Mouse (Mus musculus) MEL (cell line): ENCODE data around the gene Akap5. TPM values are rescaled to one million over a fixed set of nuclear protein-coding genes. Genes with fewer than 3 reads are reported as not detected.

Source experiments
- DNase-seq: peaks from one replicate; pipeline ENCODE4 v3.0.0; 2011; ENCODE audit warnings: low read depth, low spot score
- H3K27ac ChIP-seq: 2 replicates; pipeline ENCODE4 v1.5.1; 2012; ENCODE audit warnings: low read depth, mild to moderate bottlenecking, control low read depth, low read length, moderate library complexity; ENCODE audit not compliant: control insufficient read depth
- H3K27me3 ChIP-seq, 2 experiments: fragments of 150-350 bp in 1 of 2; sonication (generic) in 1 of 2; 2 replicates each; pipeline ENCODE4 v1.6.1; 2012; ENCODE audit warnings: low read length in 2 of 2, mild to moderate bottlenecking in 2 of 2, improper control_type of control experiment in 1 of 2, moderate library complexity in 1 of 2; ENCODE audit not compliant: insufficient read depth in 2 of 2, control insufficient read depth in 1 of 2
- H3K36me3 ChIP-seq, 2 experiments: 2 replicates each; pipeline ENCODE4 v1.6.1; 2012 to 2014; ENCODE audit warnings: low read length in 2 of 2, improper control_type of control experiment in 1 of 2, inconsistent platforms in 1 of 2, mild to moderate bottlenecking in 1 of 2; ENCODE audit not compliant: insufficient read depth in 2 of 2, control insufficient read depth in 1 of 2
- H3K4me1 ChIP-seq, 2 experiments: fragments of 150-350 bp in 1 of 2; sonication (generic) in 1 of 2; 2 replicates each; pipeline ENCODE4 v1.6.1; 2012; ENCODE audit warnings: low read length in 2 of 2, improper control_type of control experiment in 1 of 2, mild to moderate bottlenecking in 1 of 2; ENCODE audit not compliant: insufficient read depth in 2 of 2, control insufficient read depth in 1 of 2
- H3K4me3 ChIP-seq, 2 experiments: fragments of 150-350 bp in 1 of 2; sonication (generic) in 1 of 2; 2 replicates each; pipeline ENCODE4 v1.5.1; 2012; ENCODE audit warnings: low read depth in 2 of 2, low read length in 2 of 2, mild to moderate bottlenecking in 2 of 2, moderate library complexity in 2 of 2, control low read depth in 1 of 2, improper control_type of control experiment in 1 of 2; ENCODE audit not compliant: control insufficient read depth in 1 of 2, insufficient read depth in 1 of 2
- H3K79me2 ChIP-seq: 2 replicates; pipeline ENCODE4 v1.6.1; 2012; ENCODE audit warnings: mild to moderate bottlenecking, low read length, moderate library complexity; ENCODE audit not compliant: control insufficient read depth, poor library complexity, insufficient read depth
- H3K9ac ChIP-seq: 2 replicates; pipeline ENCODE4 v1.6.1; 2012; ENCODE audit warnings: low read depth, mild to moderate bottlenecking, control low read depth, low read length, moderate library complexity; ENCODE audit not compliant: control insufficient read depth, poor library complexity, severe bottlenecking
- H3K9me3 ChIP-seq: fragments of 150-350 bp; sonication (generic); replicated peaks from 2 replicates; pipeline ENCODE4 v1.6.1; 2012; ENCODE audit warnings: mild to moderate bottlenecking, low read length, improper control_type of control experiment, moderate library complexity; ENCODE audit not compliant: insufficient read depth
- BHLHE40 ChIP-seq: IDR thresholded peaks from 2 replicates; pipeline ENCODE4 v1.6.1; 2012; ENCODE audit warnings: low read depth, mild to moderate bottlenecking, inconsistent platforms, low read length, improper control_type of control experiment, borderline replicate concordance
- CHD2 ChIP-seq: IDR thresholded peaks from 2 replicates; pipeline ENCODE4 v1.6.1; 2011; ENCODE audit warnings: low read length, improper control_type of control experiment
- E2F4 ChIP-seq: IDR thresholded peaks from 2 replicates; pipeline ENCODE4 v1.6.1; 2011; ENCODE audit warnings: low read depth, low read length, improper control_type of control experiment, borderline replicate concordance
- ELF1 ChIP-seq: IDR thresholded peaks from 2 replicates; pipeline ENCODE4 v1.6.1; 2014; ENCODE audit warnings: low read depth, mild to moderate bottlenecking, inconsistent platforms, low read length, improper control_type of control experiment, moderate library complexity
- EP300 ChIP-seq, 2 experiments: IDR thresholded peaks; 2 replicates each; pipeline ENCODE4 v1.6.1; 2011; ENCODE audit warnings: improper control_type of control experiment in 2 of 2, low read length in 2 of 2, low read depth in 1 of 2, mild to moderate bottlenecking in 1 of 2
- ETS1 ChIP-seq: IDR thresholded peaks from 2 replicates; pipeline ENCODE4 v1.6.1; 2012; ENCODE audit warnings: low read depth, mild to moderate bottlenecking, inconsistent platforms, low read length, improper control_type of control experiment, moderate library complexity
- GABPA ChIP-seq: IDR thresholded peaks from 2 replicates; pipeline ENCODE4 v1.6.1; 2012; ENCODE audit warnings: low read depth, mild to moderate bottlenecking, inconsistent platforms, low read length, improper control_type of control experiment, moderate library complexity
- GATA1 ChIP-seq: IDR thresholded peaks from 2 replicates; pipeline ENCODE4 v1.6.1; 2011; ENCODE audit warnings: low read depth, low read length, improper control_type of control experiment
- JUND ChIP-seq: IDR thresholded peaks from 2 replicates; pipeline ENCODE4 v1.6.1; 2011; ENCODE audit warnings: low read depth, mild to moderate bottlenecking, improper control_type of control experiment, low read length
- MAFK ChIP-seq: IDR thresholded peaks from 2 replicates; pipeline ENCODE4 v1.6.1; 2011; ENCODE audit warnings: low read depth, mild to moderate bottlenecking, low read length, improper control_type of control experiment, borderline replicate concordance
- MAX ChIP-seq: IDR thresholded peaks from 2 replicates; pipeline ENCODE4 v1.6.1; 2011; ENCODE audit warnings: low read length, improper control_type of control experiment
- MAZ ChIP-seq: IDR thresholded peaks from 2 replicates; pipeline ENCODE4 v1.6.1; 2012; ENCODE audit warnings: low read depth, mild to moderate bottlenecking, inconsistent platforms, low read length, improper control_type of control experiment
- MEF2A ChIP-seq: IDR thresholded peaks from 2 replicates; pipeline ENCODE4 v1.6.1; 2014; ENCODE audit warnings: low read depth, mild to moderate bottlenecking, inconsistent platforms, low read length, improper control_type of control experiment; ENCODE audit not compliant: poor library complexity, insufficient replicate concordance, severe bottlenecking; ENCODE audit errors: extremely low read depth
- MXI1 ChIP-seq: IDR thresholded peaks from 2 replicates; pipeline ENCODE4 v1.6.1; 2011; ENCODE audit warnings: mild to moderate bottlenecking, low read depth, low read length, improper control_type of control experiment
- MYC ChIP-seq: IDR thresholded peaks from 2 replicates; pipeline ENCODE4 v1.6.1; 2011; ENCODE audit warnings: low read depth, mild to moderate bottlenecking, low read length, improper control_type of control experiment, moderate library complexity
- NELFE ChIP-seq: IDR thresholded peaks from 2 replicates; pipeline ENCODE4 v1.6.1; 2011; ENCODE audit warnings: low read depth, low read length, improper control_type of control experiment
- NRF1 ChIP-seq: IDR thresholded peaks from 2 replicates; pipeline ENCODE4 v1.6.1; 2014; ENCODE audit warnings: low read depth, mild to moderate bottlenecking, inconsistent platforms, low read length, improper control_type of control experiment, moderate library complexity; ENCODE audit not compliant: poor library complexity, insufficient read depth, severe bottlenecking
- POLR2A ChIP-seq, 2 experiments: IDR thresholded peaks; 2 replicates each; pipeline ENCODE4 v1.6.1; 2011 to 2012; ENCODE audit warnings: low read length in 2 of 2, mild to moderate bottlenecking in 2 of 2, control low read depth in 1 of 2, improper control_type of control experiment in 1 of 2, low read depth in 1 of 2, moderate library complexity in 1 of 2; ENCODE audit not compliant: control insufficient read depth in 1 of 2, insufficient read depth in 1 of 2, poor library complexity in 1 of 2
- POLR2AphosphoS2 ChIP-seq: IDR thresholded peaks from 2 replicates; pipeline ENCODE4 v1.6.1; 2011; ENCODE audit warnings: low read length, improper control_type of control experiment
- POLR2AphosphoS5 ChIP-seq: IDR thresholded peaks from 2 replicates; pipeline ENCODE4 v1.6.1; 2012; ENCODE audit warnings: low read depth, borderline replicate concordance, mild to moderate bottlenecking, inconsistent platforms, low read length, moderate library complexity, mixed read lengths
- RAD21 ChIP-seq: IDR thresholded peaks from 2 replicates; pipeline ENCODE4 v1.6.1; 2011; ENCODE audit warnings: mild to moderate bottlenecking, low read depth, low read length, improper control_type of control experiment
- RCOR1 ChIP-seq: IDR thresholded peaks from 2 replicates; pipeline ENCODE4 v1.6.1; 2012; ENCODE audit warnings: low read depth, mild to moderate bottlenecking, inconsistent platforms, low read length, improper control_type of control experiment
- TBP ChIP-seq: IDR thresholded peaks from 2 replicates; pipeline ENCODE4 v1.8.0; 2011; ENCODE audit warnings: low read depth, low read length, improper control_type of control experiment
- TCF12 ChIP-seq: IDR thresholded peaks from 2 replicates; pipeline ENCODE4 v1.6.1; 2014; ENCODE audit warnings: low read depth, mild to moderate bottlenecking, inconsistent platforms, low read length, improper control_type of control experiment, moderate library complexity
- UBTF ChIP-seq: IDR thresholded peaks from 2 replicates; pipeline ENCODE4 v1.6.1; 2012; ENCODE audit warnings: low read depth, mild to moderate bottlenecking, inconsistent platforms, low read length, improper control_type of control experiment, moderate library complexity, borderline replicate concordance; ENCODE audit not compliant: insufficient read depth
- USF2 ChIP-seq, 2 experiments: IDR thresholded peaks; 2 replicates each; pipeline ENCODE4 v1.6.1; 2011 to 2012; ENCODE audit warnings: improper control_type of control experiment in 2 of 2, low read length in 2 of 2, borderline replicate concordance in 1 of 2, inconsistent platforms in 1 of 2, low read depth in 1 of 2, mild to moderate bottlenecking in 1 of 2; ENCODE audit not compliant: insufficient read depth in 1 of 2
- ZKSCAN1 ChIP-seq: IDR thresholded peaks from 2 replicates; pipeline ENCODE4 v1.6.1; 2012; ENCODE audit warnings: low read depth, mild to moderate bottlenecking, inconsistent platforms, low read length, improper control_type of control experiment, moderate library complexity
- ZMIZ1 ChIP-seq: IDR thresholded peaks from 2 replicates; pipeline ENCODE4 v1.6.1; 2012; ENCODE audit warnings: low read depth, mild to moderate bottlenecking, inconsistent platforms, low read length, improper control_type of control experiment, moderate library complexity
- ZNF384 ChIP-seq: IDR thresholded peaks from 2 replicates; pipeline ENCODE4 v1.6.1; 2012; ENCODE audit warnings: low read depth, mild to moderate bottlenecking, inconsistent platforms, low read length, improper control_type of control experiment
- polyA plus RNA-seq, 2 experiments: library from polyadenylated mRNA; stranded (reverse) in 1 of 2; unstranded in 1 of 2; fragments of >175 nt in 1 of 2; fragments of >200 nt in 1 of 2; gene quantifications; 2 replicates each; pipeline versions ENCODE4 v1.2.1 to v1.2.4; 2012; ENCODE audit warnings: low replicate concordance in 2 of 2, low read depth in 1 of 2; ENCODE audit not compliant: insufficient read length in 2 of 2, insufficient read depth in 1 of 2, missing spikeins in 1 of 2
- total RNA-seq: library from RNA; depleted of rRNA; stranded (reverse); fragments of 300-350 nt; gene quantifications from 2 replicates; pipeline ENCODE4 v1.2.3, GENCODE M21; 2012

The Akap5 gene
- total and polyA plus RNA-seq, 3 experiments = 0.65 to 0.69 TPM; not detected in 1

DNA sequence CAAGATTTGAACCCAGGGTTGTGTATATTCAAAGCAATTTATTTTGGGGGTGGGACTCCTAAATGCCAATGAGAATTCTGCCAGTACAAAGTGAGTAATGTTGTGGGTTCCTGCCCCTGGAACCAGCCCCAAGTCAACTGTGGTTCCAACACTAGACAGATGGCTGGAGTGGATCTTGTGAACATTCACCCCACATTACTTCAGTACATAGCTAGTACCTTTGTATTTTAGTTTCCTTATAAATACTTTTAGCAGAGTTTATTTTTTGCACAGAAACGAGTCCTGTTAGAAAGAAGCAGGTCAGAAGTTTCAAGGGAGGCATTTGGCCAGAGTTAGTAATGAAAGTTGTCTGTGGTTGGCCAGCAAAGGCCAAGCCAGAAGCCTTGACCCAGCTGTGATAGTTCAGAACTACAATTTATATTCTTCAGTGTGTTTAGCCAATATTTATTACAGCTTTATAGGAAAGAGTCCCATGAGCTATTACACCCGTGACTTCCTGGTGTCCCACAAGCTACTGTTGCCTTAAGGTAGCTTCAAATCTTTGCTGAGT lies 43.5 kb upstream of the Akap5 start:
- no peak for DNase-seq
- Histone ChIP-seq H3K4me1 (peaks cover 3 to 12% of the 10 kb centered on the region in 2 experiments), H3K9ac (no peak overlapping the region), H3K27ac (no peak overlapping the region), H3K4me3 (no peak overlapping the region), H3K27me3 (no peaks in the 10 kb centered on the region), H3K9me3 (no peaks in the 10 kb centered on the region), H3K79me2 (peaks cover 2% of the 10 kb centered on the region; the same call in 1 of the 2 replicates), H3K36me3 (peaks cover 11 to 34% of the 10 kb centered on the region in 2 experiments)
- TF ChIP-seq POLR2A (IDR thresholded peaks at IDR 0.05; ENCODE audit: control insufficient read depth in 1 of 2, insufficient read depth in 1 of 2, low read depth in 1 of 2, low read length in 2 of 2, poor library complexity in 1 of 2) (no peak), JUND (no peak), ZMIZ1 (no peak), RAD21 (no peak), MYC (no peak), ZKSCAN1 (no peak), NRF1 (no peak), ELF1 (no peak), MEF2A (no peak), GABPA (no peak), CHD2 (no peak), TBP (no peak), E2F4 (no peak), GATA1 (no peak), POLR2AphosphoS5 (no peak), ETS1 (no peak), NELFE (no peak)

DNA sequence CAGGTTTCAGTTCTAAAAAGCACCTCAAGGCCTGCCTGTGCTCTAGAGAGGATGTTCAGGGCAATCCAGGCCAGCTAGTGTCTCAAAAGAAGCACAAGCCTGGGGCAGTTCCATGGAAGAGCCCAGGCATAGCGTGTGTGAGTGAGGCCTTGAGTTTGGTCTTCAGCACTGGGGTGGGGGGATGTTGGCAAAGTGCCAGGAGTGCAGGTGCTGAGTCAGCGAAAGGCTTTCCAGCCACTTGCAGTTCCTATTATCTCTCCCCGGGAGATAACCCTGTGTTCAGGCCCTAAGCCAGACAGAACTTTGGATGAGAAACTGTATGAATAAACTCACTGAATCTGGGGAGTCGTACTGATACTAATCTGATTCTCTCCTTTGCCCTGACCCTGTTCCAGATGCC lies 42.6 kb upstream of the Akap5 start:
- H3K27ac ChIP-seq = no peak overlapping the region
- peaks cover 11 to 25% of the 10 kb centered on the region in 2 experiments for H3K36me3 ChIP-seq
- peak; percentile 60 for DNase-seq
- no peak overlapping the region for H3K9ac ChIP-seq
- peaks cover 0 to 12% of the 10 kb centered on the region in 2 experiments; a peak in 2 of 4 replicates for H3K4me1 ChIP-seq
- TF ChIP-seq GATA1 (peak; percentile 85), BHLHE40 (no peak), UBTF (no peak), TBP (no peak), USF2 (IDR thresholded peaks at IDR 0.05; ENCODE audit: borderline replicate concordance in 1 of 2, insufficient read depth in 1 of 2, low read depth in 1 of 2, low read length in 2 of 2) (no peak), POLR2AphosphoS5 (no peak), EP300 (IDR thresholded peaks at IDR 0.05; ENCODE audit: low read depth in 1 of 2, low read length in 2 of 2) (peak; percentile 41 to 75; a peak in 3 of 4 replicates), MAX (no peak), MXI1 (no peak), POLR2A (IDR thresholded peaks at IDR 0.05; ENCODE audit: control insufficient read depth in 1 of 2, insufficient read depth in 1 of 2, low read depth in 1 of 2, low read length in 2 of 2, poor library complexity in 1 of 2) (no peak), ETS1 (peak; percentile 88), POLR2AphosphoS2 (peak; percentile 45; the same call in 1 of the 2 replicates), MAZ (no peak), ZNF384 (no peak), RCOR1 (peak; percentile 45; the same call in 1 of the 2 replicates), MAFK (peak; percentile 100), MYC (no peak), GABPA (peak; percentile 23; the same call in 1 of the 2 replicates), TCF12 (peak; percentile 30; the same call in 1 of the 2 replicates)
- H3K4me3 ChIP-seq = no peak overlapping the region
- H3K27me3 ChIP-seq = no peaks in the 10 kb centered on the region
- H3K9me3 ChIP-seq = no peaks in the 10 kb centered on the region
- H3K79me2 ChIP-seq = peaks cover 2% of the 10 kb centered on the region; the same call in 1 of the 2 replicates
